Mouse (Mus musculus) cortical plate, adult 2 months (tissue): ENCODE results near the gene Sgsm1.

ENCODE experiments used
- CTCF ChIP-seq: fragments of 200-500 bp; IDR thresholded peaks from 2 replicates; pipeline ENCODE4 v1.5.1; 2011; ENCODE audit warnings: mild to moderate bottlenecking, control low read depth, low read length; ENCODE audit not compliant: insufficient read depth; ENCODE audit errors: extremely low read depth
- POLR2A ChIP-seq: fragments of 200-500 bp; IDR thresholded peaks from 2 replicates; pipeline ENCODE4 v1.6.1; 2011; ENCODE audit warnings: mild to moderate bottlenecking, low read length, control low read depth; ENCODE audit not compliant: insufficient read depth; ENCODE audit errors: extremely low read depth

- TF ChIP-seq CTCF (no peak), POLR2A (no peak)
Observed at GRCm38 (mm10) chr5:113287762-113288161, 22.8 kb downstream of the Sgsm1 start.
